Mouse (Mus musculus): ENCODE measurements around the gene Fcrl1. TPM values are rescaled to one million over a fixed set of nuclear protein-coding genes. Genes with fewer than 3 reads are reported as not detected.

The Fcrl1 gene
- polyA plus RNA-seq, 1 experiment = 0.07 TPM

DNA sequence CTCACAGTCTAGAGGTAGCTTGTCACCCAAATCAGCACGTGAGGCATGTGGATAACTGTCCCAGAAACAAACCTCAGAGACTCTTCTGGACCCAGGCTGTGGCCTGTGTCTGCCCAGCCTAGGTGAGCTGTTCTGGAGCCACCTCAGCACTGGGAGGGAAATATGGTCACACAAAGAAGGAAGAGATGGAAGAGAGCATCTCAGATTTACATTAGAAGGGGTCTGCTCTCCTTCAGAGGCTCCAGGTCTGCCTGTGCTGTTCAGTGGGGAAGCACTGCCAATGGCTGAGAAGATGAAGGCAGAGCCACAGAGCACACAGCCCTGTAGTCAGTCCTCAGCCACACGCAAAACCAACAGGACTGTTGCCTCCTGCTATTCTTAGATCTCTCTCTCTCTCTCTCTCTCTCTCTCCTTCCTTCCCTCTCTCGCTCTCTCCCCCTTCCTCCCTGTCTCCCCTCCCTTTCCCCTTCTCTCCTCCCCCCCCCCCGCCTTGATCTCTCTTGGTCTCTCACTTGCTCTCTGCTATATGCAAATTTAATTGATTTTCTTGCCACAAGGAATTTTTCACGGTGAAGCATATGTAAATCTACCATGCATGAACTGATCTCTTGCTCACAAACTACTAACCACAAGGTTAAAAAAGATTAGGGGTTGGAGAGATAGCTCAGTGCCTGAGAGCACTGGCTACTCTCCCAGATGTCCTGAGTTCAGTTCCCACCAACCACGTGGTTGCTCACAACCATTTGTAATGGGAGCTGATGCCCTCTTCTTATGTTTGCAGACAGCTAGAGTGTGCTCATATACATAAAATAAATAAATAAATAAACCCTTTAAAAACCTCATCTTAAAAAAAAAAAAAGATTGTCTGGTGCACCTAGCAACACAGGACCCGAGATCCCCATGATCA lies 5.9 kb downstream of the Fcrl1 start:
- peak; percentile 11 for DNase-seq (ENCODE audit: low read depth)
- TF ChIP-seq CTCF (IDR thresholded peaks at IDR 0.05; ENCODE audit: borderline replicate concordance, extremely low read depth, insufficient read depth, insufficient read length) = no peak

DNA sequence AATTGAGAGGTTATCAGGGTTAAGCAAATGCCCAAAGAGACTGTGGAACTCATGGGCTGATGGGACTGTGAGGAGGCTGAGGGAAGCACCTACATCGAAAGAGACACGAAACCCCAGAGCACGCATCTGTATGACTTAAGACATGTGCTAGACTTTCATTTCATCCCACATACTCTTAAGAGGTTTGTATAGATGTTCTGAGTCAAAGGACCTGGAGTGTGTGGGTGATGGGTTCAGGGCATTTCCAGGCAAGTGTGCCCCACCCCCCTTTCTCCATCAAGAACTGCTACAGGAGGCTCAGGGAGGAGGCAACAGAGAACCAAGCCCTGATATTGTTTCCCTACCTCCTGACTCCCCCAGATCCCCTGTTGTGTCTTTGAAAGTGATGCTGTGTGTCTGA lies 7.1 kb downstream of the Fcrl1 start:
- TF ChIP-seq CTCF (IDR thresholded peaks at IDR 0.05; ENCODE audit: borderline replicate concordance, extremely low read depth, insufficient read depth, insufficient read length) (no peak), POLR2A (IDR thresholded peaks at IDR 0.05; ENCODE audit: borderline replicate concordance, extremely low read depth, insufficient read depth, insufficient read length, poor library complexity, severe bottlenecking) (no peak)
- no peak for DNase-seq (ENCODE audit: low read depth)

GRCm38 (mm10) chr3:87385105-87385504 lies 8.9 kb downstream of the Fcrl1 start:
- TF ChIP-seq POLR2A (IDR thresholded peaks at IDR 0.05; ENCODE audit: borderline replicate concordance, extremely low read depth, insufficient read depth, insufficient read length, poor library complexity, severe bottlenecking) = no peak
- TF ChIP-seq CTCF (IDR thresholded peaks at IDR 0.05; ENCODE audit: borderline replicate concordance, extremely low read depth, insufficient read depth, insufficient read length) = no peak
- DNase-seq (ENCODE audit: low read depth) = no peak

DNA sequence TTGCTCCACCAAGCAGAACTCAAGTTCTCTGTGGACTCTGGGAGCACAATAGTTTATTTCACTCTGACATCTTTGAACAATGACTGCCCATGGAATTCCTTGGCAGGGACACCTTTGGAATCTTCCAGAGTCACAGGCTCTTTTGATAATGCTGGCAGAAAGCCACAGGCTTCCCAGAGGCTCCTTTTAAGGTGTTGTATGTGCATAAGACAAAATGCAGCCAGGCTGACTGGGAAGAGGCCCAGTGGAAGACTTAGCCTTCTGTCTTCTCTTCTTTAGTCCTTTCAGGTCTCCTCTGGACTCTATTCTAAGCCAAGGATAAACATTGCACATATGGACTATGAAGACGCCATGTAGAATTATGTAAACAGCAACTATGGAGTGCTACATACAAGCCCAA lies 14.7 kb downstream of the Fcrl1 start:
- DNase-seq (ENCODE audit: low read depth) = no peak
- no peak for TF ChIP-seq CTCF (IDR thresholded peaks at IDR 0.05; ENCODE audit: borderline replicate concordance, extremely low read depth, insufficient read depth, insufficient read length)
- no peak for TF ChIP-seq POLR2A (IDR thresholded peaks at IDR 0.05; ENCODE audit: borderline replicate concordance, extremely low read depth, insufficient read depth, insufficient read length, poor library complexity, severe bottlenecking)

DNA sequence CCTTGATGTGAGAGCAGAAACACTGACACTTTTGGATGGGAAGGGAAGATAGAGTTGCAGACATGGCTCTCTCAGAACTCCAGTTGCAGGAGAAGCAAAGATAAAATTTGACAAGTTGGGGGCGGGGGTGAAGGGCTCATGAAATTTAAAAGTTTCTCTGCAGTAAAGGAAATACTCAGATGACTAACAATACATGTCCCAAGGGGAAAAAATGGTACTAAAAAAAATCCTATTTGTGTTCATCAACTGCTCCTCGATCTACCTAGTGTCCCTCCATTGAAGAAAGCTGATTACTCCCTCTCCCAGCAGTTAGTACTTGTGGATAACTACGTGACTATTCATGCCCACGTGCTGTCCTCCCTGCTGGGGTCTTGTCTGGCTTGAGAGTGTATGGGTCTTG lies 22.6 kb downstream of the Fcrl1 start:
- no peak for DNase-seq (ENCODE audit: low read depth)
- TF ChIP-seq POLR2A (IDR thresholded peaks at IDR 0.05; ENCODE audit: borderline replicate concordance, extremely low read depth, insufficient read depth, insufficient read length, poor library complexity, severe bottlenecking) = no peak
- TF ChIP-seq CTCF (IDR thresholded peaks at IDR 0.05; ENCODE audit: borderline replicate concordance, extremely low read depth, insufficient read depth, insufficient read length) = no peak

- no peak for DNase-seq (ENCODE audit: low read depth)
- TF ChIP-seq POLR2A (IDR thresholded peaks at IDR 0.05; ENCODE audit: borderline replicate concordance, extremely low read depth, insufficient read depth, insufficient read length, poor library complexity, severe bottlenecking) = no peak
- no peak for TF ChIP-seq CTCF (IDR thresholded peaks at IDR 0.05; ENCODE audit: borderline replicate concordance, extremely low read depth, insufficient read depth, insufficient read length)
Observed at GRCm38 (mm10) chr3:87399906-87400305, 23.7 kb downstream of the Fcrl1 start.

DNA sequence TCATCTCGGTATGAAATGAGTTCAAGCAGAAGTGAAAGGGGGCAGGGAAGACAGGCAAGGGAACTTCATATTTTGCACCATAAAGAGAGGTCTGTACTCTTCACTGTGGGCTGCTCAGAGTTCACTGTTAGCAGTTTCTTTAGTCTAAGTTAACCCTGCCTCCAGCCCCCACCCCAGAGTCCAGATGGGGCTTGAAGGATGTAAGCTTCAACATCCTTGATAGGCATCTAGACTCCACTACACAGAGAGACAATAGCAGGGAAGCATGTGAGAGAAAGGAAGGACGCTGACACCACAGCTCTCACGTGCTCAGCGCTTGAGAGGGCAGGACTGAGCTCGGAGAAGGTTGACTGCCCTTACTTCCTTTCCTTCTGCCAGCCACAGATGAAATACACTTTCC lies 25.1 kb downstream of the Fcrl1 start:
- TF ChIP-seq CTCF (IDR thresholded peaks at IDR 0.05; ENCODE audit: borderline replicate concordance, extremely low read depth, insufficient read depth, insufficient read length) (no peak), POLR2A (IDR thresholded peaks at IDR 0.05; ENCODE audit: borderline replicate concordance, extremely low read depth, insufficient read depth, insufficient read length, poor library complexity, severe bottlenecking) (no peak)
- DNase-seq (ENCODE audit: low read depth) = no peak

GRCm38 (mm10) chr3:87408171-87408570 lies 32.0 kb downstream of the Fcrl1 start:
- peak; percentile 41; the same call in 1 of the 2 replicates for TF ChIP-seq CTCF (IDR thresholded peaks at IDR 0.05; ENCODE audit: borderline replicate concordance, extremely low read depth, insufficient read depth, insufficient read length)
- no peak for TF ChIP-seq POLR2A (IDR thresholded peaks at IDR 0.05; ENCODE audit: borderline replicate concordance, extremely low read depth, insufficient read depth, insufficient read length, poor library complexity, severe bottlenecking)
- peak; percentile 2 for DNase-seq (ENCODE audit: low read depth)

DNA sequence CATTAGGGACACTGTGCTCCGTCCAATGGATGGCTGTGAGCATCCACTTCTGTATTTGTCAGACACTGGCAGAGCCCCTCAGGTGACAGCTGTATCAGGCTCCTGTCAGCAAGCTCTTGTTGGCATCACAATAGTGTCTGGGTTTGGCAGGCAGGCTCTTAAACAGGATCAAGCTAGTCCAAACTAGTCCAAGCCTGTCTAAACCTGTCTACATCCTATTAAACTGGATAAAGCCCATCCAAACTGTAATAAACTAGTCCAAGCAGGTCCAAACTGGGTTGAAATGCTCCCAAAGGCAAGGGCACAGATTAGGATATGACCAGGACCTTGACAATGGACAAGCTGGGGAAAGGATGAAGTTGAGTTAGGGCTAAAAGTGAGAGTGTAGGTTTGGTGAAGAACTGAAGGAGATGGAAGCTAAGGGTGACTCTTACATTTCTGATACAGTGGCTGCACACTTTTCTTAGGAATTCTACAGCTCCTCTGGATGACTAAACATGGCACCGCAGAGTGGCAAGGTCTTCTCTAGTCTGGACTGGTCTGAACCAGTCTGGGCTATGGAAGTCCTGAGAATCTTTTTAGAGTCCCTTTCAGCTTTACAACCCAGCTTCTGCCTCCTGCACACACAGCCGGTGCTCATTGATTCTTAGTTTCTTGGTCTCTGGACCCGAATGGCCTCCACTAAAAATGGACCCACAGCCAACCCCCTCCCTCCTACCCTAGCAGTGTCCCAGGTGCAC lies 33.2 kb downstream of the Fcrl1 start:
- peak; percentile 36 for DNase-seq (ENCODE audit: low read depth)
- TF ChIP-seq POLR2A (IDR thresholded peaks at IDR 0.05; ENCODE audit: borderline replicate concordance, extremely low read depth, insufficient read depth, insufficient read length, poor library complexity, severe bottlenecking) = no peak

GRCm38 (mm10) chr3:87410605-87411004 lies 34.4 kb downstream of the Fcrl1 start:
- no peak for DNase-seq (ENCODE audit: low read depth)
- TF ChIP-seq POLR2A (IDR thresholded peaks at IDR 0.05; ENCODE audit: borderline replicate concordance, extremely low read depth, insufficient read depth, insufficient read length, poor library complexity, severe bottlenecking) (no peak), CTCF (IDR thresholded peaks at IDR 0.05; ENCODE audit: borderline replicate concordance, extremely low read depth, insufficient read depth, insufficient read length) (no peak)

DNA sequence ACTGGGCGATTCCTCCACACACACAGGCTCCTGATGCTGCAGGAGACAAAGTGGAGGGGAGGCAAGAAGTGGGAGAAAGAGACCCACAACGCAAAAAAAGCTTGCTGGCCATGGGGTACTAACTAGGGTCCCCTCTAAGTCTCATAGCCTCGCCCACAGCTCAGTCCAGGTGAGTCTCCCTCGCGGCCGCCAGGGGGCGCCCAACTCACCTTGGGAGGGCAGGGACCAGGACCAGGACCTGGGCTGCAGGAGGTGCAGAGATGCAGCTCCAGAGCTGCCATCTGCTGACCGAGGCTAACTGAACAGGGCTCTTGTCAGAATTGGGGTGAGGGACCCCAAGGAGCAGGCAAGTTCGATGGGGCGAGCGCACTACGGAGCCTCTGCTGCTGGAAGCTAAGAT lies 35.0 kb downstream of the Fcrl1 start:
- DNase-seq (ENCODE audit: low read depth) = peak; percentile 63
- TF ChIP-seq POLR2A (IDR thresholded peaks at IDR 0.05; ENCODE audit: borderline replicate concordance, extremely low read depth, insufficient read depth, insufficient read length, poor library complexity, severe bottlenecking) (no peak), CTCF (IDR thresholded peaks at IDR 0.05; ENCODE audit: borderline replicate concordance, extremely low read depth, insufficient read depth, insufficient read length) (peak; percentile 91)

GRCm38 (mm10) chr3:87420645-87421044 lies 44.5 kb downstream of the Fcrl1 start:
- TF ChIP-seq CTCF (IDR thresholded peaks at IDR 0.05; ENCODE audit: borderline replicate concordance, extremely low read depth, insufficient read depth, insufficient read length) (no peak), POLR2A (IDR thresholded peaks at IDR 0.05; ENCODE audit: borderline replicate concordance, extremely low read depth, insufficient read depth, insufficient read length, poor library complexity, severe bottlenecking) (no peak)
- no peak for DNase-seq (ENCODE audit: low read depth)
